Mouse (Mus musculus): Measurements from ENCODE around the gene Dpp6.

- TF ChIP-seq CTCF (IDR thresholded peaks at IDR 0.05; ENCODE audit: low read depth, low read length) (no peak), GATA1 (IDR thresholded peaks at IDR 0.05; ENCODE audit: borderline replicate concordance, low read length) (no peak), TAL1 (conservative IDR thresholded peaks at IDR 0.05; ENCODE audit: low read depth, low read length) (no peak), GATA2 (IDR thresholded peaks at IDR 0.05; ENCODE audit: borderline replicate concordance, low read depth, low read length) (no peak), POLR2AphosphoS5 (IDR thresholded peaks at IDR 0.05; ENCODE audit: insufficient replicate concordance, low read depth, low read length) (no peak)
These were observed 162.3 kb downstream of the Dpp6 start for GRCm38 (mm10) chr5:26979348-26979747.

Measured in G1E (cell line).